Mouse (Mus musculus) forebrain, postnatal 0 days (tissue): Measurements from ENCODE around the gene Fgf15. TPM values are rescaled to one million over a fixed set of nuclear protein-coding genes. Genes with fewer than 3 reads are reported as not detected.

Source experiments
- ATAC-seq: fragments of 200-750 bp; cut with Nextera tagmentation; 2 replicates; pipeline ENCODE4 v1.8.0; 2017; ENCODE audit warnings: mild to moderate bottlenecking, moderate library complexity
- DNase-seq: peaks from one replicate; pipeline ENCODE4 v3.0.0-alpha.2; 2015
- H3K27ac ChIP-seq: fragments of 300-500 bp; sonication (generic); 2 replicates; pipeline ENCODE4 v1.5.1; 2014; ENCODE audit warnings: low read depth, mild to moderate bottlenecking, antibody characterized with exemption, low read length, moderate library complexity, mixed read lengths
- H3K27me3 ChIP-seq: fragments of 300-500 bp; sonication (generic); 2 replicates; pipeline ENCODE4 v1.6.1; 2014; ENCODE audit warnings: mild to moderate bottlenecking, low read length, mixed read lengths; ENCODE audit not compliant: insufficient read depth
- H3K36me3 ChIP-seq: fragments of 300-500 bp; sonication (generic); 2 replicates; pipeline ENCODE4 v1.6.1; 2014; ENCODE audit warnings: mild to moderate bottlenecking, moderate library complexity; ENCODE audit not compliant: insufficient read depth
- H3K4me1 ChIP-seq: fragments of 300-500 bp; sonication (generic); 2 replicates; pipeline ENCODE4 v1.6.1; 2014; ENCODE audit warnings: antibody characterized with exemption; ENCODE audit not compliant: insufficient read depth
- H3K4me2 ChIP-seq: fragments of 300-500 bp; sonication (generic); 2 replicates; pipeline ENCODE4 v1.6.1; 2014; ENCODE audit warnings: low read depth, mild to moderate bottlenecking, moderate library complexity
- H3K4me3 ChIP-seq: fragments of 300-500 bp; sonication (generic); 2 replicates; pipeline ENCODE4 v1.5.1; 2014; ENCODE audit warnings: low read depth, low read length, mixed read lengths
- H3K9ac ChIP-seq: fragments of 300-500 bp; sonication (generic); 2 replicates; pipeline ENCODE4 v1.6.1; 2014; ENCODE audit warnings: mild to moderate bottlenecking
- H3K9me3 ChIP-seq: fragments of 300-500 bp; sonication (generic); 2 replicates; pipeline ENCODE4 v1.6.1; 2016; ENCODE audit warnings: low read length
- CTCF ChIP-seq: sonication (generic); IDR thresholded peaks from 2 replicates; pipeline ENCODE4 v1.5.1; 2016; ENCODE audit warnings: antibody characterized with exemption, control low read depth, low read depth
- WGBS: fragments of 180-500 bp; shearing (Covaris S2); extraction: QIAGEN DNeasy Blood & Tissue Kit; methylation state at CpG from one replicate; pipeline ENCODE4 v1.1.7; 2014; 5-methylcytosine and 5-hydroxymethylcytosine counted together
- polyA plus RNA-seq: library from polyadenylated mRNA; unstranded; fragments of >200 nt; fragmentation: Nextera tagmentation; extraction: Ambion mirVana; gene quantifications from 2 replicates; pipeline ENCODE4 v1.2.1, GENCODE M21; 2015
- total RNA-seq: library from RNA; depleted of rRNA; stranded (reverse); fragments of >200 nt; gene quantifications from 2 replicates; pipeline ENCODE4 v1.2.3, GENCODE M21; 2014

Fgf15 gene
- total and polyA plus RNA-seq, 2 experiments from 2014 or later: 4.0 to 6.1 TPM

DNA sequence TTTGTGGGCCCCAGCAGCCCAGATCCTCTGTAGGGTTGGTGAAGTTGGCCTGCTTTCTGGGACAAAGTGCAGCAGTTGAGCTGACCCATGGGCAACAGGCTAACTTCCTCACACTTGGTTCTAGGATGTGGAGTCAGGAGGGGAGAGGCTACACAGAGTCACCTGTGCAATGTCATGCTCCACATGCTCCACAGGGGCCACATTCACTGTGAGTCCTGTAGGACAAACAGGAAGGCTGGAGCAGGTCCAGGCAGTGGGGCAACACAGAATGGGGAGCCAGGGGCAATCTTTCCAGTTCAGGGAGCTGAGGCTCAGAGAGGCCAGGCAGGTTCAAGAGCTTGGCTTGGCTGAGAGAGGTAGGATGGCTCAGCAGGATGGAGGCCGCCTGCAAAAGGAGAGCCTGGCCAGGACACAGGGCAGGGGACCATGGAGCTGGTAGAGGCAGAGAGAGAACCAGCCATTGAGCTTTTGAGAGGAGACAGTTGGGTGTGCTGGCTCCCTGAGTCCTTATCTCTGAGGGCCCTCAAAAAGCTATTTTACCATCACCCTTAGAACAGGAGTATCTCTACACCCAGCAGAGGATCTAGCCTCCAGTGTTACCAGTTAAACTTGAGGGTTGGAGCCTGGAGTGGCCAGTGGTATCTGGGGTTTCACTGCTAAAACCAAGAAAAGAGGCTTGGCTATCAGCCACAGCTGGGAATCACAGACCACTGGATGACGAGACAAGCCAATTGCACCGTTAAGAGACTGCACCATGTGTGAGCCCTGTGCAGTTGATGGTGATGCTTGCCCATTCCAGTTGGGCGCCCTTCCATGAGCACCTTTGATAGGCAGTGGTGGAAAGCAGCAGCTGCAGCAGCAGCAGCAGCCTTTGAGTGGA, 31.9 kb downstream of the Fgf15 start:
- ATAC-seq (no peak), DNase-seq (no peak)
- no peak overlapping the region for H3K27ac ChIP-seq
- 61% methylated on average over 4 of the region's 4 CpGs for WGBS
- H3K4me1 ChIP-seq: no peaks in the 10 kb centered on the region
- H3K4me3 ChIP-seq: no peak overlapping the region
- no peak overlapping the region for H3K4me2 ChIP-seq
- no peak for TF ChIP-seq CTCF
- H3K27me3 ChIP-seq: no peaks in the 10 kb centered on the region
- peaks cover 8% of the 10 kb centered on the region for H3K36me3 ChIP-seq
- no peaks in the 10 kb centered on the region for H3K9me3 ChIP-seq
- no peak overlapping the region for H3K9ac ChIP-seq

DNA sequence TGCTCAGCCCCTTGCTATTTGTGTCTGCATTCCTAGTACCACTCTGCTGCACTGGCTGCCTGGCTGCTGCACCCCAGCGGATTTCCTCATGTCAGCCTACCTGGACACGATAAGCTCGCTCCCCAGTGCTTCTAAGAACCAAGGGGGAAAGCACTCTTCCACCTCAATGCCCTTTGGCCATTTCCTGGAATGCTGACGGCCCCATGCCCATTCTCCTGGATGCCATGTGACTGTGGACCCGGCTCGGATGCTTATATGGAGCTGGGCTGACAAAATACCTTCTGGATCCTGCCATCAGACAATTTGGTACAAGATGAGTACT, 32.5 kb downstream of the Fgf15 start:
- Histone ChIP-seq H3K36me3 (peaks cover 7% of the 10 kb centered on the region; the same call in 1 of the 2 replicates), H3K27me3 (no peaks in the 10 kb centered on the region), H3K4me2 (no peak overlapping the region), H3K4me3 (no peak overlapping the region), H3K9ac (no peak overlapping the region), H3K9me3 (no peaks in the 10 kb centered on the region), H3K27ac (no peak overlapping the region), H3K4me1 (no peaks in the 10 kb centered on the region)
- no peak for ATAC-seq
- no peak for DNase-seq
- 74% methylated on average over 6 of the region's 6 CpGs for WGBS
- TF ChIP-seq CTCF: no peak

DNA sequence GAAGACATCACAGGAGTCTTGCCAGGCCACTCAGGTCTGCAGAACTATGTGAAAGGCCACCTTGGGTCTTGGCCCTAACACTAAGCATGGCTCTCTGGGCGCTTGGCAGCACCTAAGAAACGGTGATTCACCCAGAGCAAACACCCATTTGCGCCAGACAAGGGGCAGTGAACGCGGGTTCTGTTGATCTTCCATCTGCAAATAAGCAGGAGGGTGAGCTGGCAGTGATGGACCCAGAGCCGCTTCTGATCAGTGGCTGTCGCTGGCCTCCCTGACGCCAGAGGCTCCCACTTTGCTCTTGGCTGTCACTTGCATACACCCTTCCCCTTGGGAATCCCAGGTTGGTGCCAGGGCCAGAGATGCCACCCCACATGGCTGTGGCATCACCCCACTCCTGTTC, 33.2 kb downstream of the Fgf15 start:
- H3K27ac ChIP-seq: no peak overlapping the region; the same call in 1 of the 2 replicates
- ATAC-seq: no peak
- no peak overlapping the region for H3K4me3 ChIP-seq
- no peaks in the 10 kb centered on the region for H3K4me1 ChIP-seq
- no peaks in the 10 kb centered on the region for H3K9me3 ChIP-seq
- H3K36me3 ChIP-seq: peaks cover 7% of the 10 kb centered on the region; the same call in 1 of the 2 replicates
- 72% methylated on average over 8 of the region's 8 CpGs for WGBS
- no peak for DNase-seq
- no peak overlapping the region for H3K9ac ChIP-seq
- H3K4me2 ChIP-seq: no peak overlapping the region
- TF ChIP-seq CTCF: no peak
- no peaks in the 10 kb centered on the region for H3K27me3 ChIP-seq

DNA sequence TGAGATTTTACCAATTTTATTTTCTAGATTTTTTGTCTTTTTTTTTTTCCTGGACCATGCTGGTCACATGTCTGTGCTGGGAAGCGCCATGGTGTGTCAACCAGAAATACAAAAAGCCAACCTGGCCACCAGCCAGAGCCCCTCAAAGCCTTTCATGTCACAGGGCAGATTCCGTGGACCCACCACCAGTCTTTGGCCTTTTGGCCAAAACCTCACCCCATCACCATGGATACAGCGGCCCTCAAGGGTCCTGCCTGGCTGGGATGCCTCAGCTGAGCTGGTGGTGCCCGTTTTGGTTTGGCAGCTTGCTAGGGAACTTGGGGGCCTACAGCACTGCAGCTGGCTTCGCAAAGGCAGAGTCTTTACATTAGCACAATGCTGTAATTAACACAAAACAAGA, 33.6 kb downstream of the Fgf15 start:
- no peak overlapping the region for H3K9ac ChIP-seq
- no peak for TF ChIP-seq CTCF
- no peaks in the 10 kb centered on the region for H3K27me3 ChIP-seq
- H3K4me3 ChIP-seq: no peak overlapping the region
- ATAC-seq (peak; percentile 25; the same call in 1 of the 2 replicates), DNase-seq (peak; percentile 20)
- WGBS: 29% methylated on average over 5 of the region's 5 CpGs
- no peaks in the 10 kb centered on the region for H3K4me1 ChIP-seq
- no peak overlapping the region for H3K4me2 ChIP-seq
- H3K36me3 ChIP-seq: peaks cover 7% of the 10 kb centered on the region; the same call in 1 of the 2 replicates
- H3K27ac ChIP-seq: no peak overlapping the region; the same call in 1 of the 2 replicates
- H3K9me3 ChIP-seq: no peaks in the 10 kb centered on the region

DNA sequence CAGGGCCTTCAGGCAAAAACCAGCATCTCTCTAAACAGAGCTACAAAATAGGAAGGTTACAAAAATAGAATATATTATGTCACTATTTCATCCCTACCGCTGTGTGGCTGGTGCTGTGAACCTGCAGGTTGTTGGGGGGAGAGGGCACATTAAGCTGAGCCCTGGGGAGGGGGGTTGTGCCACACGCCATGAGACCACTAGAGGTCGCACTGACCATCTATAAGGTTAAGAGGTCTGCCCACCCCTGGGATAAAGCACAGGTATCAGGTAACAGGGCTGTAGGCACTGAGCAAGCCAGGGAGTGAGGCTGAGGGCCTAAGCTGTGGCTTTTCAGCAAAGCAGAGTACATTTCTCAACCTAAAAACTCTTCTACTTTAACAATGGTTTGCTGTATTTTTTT, 35.4 kb downstream of the Fgf15 start:
- H3K27ac ChIP-seq: no peak overlapping the region
- no peak overlapping the region for H3K9ac ChIP-seq
- no peak for ATAC-seq
- WGBS: 19% methylated on average over 3 of the region's 3 CpGs
- H3K4me2 ChIP-seq: no peak overlapping the region
- no peak for DNase-seq
- no peaks in the 10 kb centered on the region for H3K4me1 ChIP-seq
- peaks cover 7% of the 10 kb centered on the region; the same call in 1 of the 2 replicates for H3K36me3 ChIP-seq
- TF ChIP-seq CTCF: peak; percentile 63
- H3K4me3 ChIP-seq: no peak overlapping the region
- H3K27me3 ChIP-seq: no peaks in the 10 kb centered on the region
- H3K9me3 ChIP-seq: no peaks in the 10 kb centered on the region

DNA sequence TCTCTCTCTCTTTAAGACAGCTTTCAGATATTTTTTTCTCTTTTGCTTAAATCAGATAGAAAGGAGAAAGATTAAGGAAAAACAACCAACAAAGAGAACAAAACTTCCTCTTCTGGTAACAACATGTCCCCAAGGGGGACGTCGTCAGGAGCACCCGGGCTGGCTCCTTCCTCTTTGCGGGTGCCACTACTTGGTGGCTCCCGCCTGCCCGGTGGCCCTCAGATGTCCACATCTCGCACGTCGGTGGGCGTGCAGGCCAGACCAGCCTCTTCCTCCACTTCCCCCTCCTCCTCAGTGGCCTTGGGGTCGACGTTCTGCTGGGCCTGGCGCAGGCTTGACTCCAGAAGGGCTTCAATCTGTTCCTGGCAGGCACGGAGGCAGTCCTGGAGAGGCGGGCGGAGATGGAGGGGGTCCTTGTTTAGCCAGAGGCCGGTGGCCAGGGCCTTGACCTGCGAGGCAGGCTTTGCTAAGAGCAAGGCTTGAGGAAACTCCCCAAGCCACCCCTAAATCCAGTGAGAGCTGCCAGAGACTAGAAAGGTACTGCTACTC, 36.1 kb downstream of the Fgf15 start:
- Histone ChIP-seq H3K27ac (no peak overlapping the region), H3K9ac (no peak overlapping the region), H3K27me3 (no peaks in the 10 kb centered on the region), H3K9me3 (no peaks in the 10 kb centered on the region), H3K36me3 (peaks cover 7% of the 10 kb centered on the region; the same call in 1 of the 2 replicates), H3K4me3 (no peak overlapping the region), H3K4me2 (no peak overlapping the region), H3K4me1 (no peaks in the 10 kb centered on the region)
- TF ChIP-seq CTCF: no peak
- ATAC-seq (no peak), DNase-seq (no peak)
- WGBS: 74% methylated on average over 18 of the region's 18 CpGs

DNA sequence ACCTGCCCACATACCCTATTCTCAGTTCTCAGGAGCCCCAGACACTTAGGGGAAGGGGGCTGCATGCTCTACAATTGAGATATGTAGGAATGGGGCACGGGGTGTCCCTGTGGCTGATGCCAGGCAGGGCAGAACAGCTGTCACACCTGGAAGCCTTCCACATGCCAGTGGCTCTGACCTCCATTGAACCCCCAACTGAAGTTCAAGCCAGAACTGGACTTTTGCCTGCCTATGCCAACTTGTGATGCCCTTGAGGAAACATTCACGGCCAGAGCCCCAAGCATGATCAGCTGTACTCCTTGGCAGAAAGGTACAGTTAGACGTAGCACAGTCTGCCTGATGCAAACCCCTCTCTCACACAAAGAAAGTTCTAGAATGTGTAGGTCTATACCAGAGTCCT, 37.0 kb downstream of the Fgf15 start:
- H3K36me3 ChIP-seq: peaks cover 7% of the 10 kb centered on the region; the same call in 1 of the 2 replicates
- H3K4me1 ChIP-seq: peaks cover 5% of the 10 kb centered on the region; the same call in 1 of the 2 replicates
- no peak overlapping the region for H3K27ac ChIP-seq
- no peak overlapping the region for H3K4me2 ChIP-seq
- ATAC-seq (no peak), DNase-seq (no peak)
- no peak for TF ChIP-seq CTCF
- no peak overlapping the region for H3K9ac ChIP-seq
- 0 out of 2 replicates have a peak, but pooled peaks cover 4% of the 10 kb centered on the region for H3K27me3 ChIP-seq
- WGBS: 82% methylated on average over 3 of the region's 3 CpGs
- no peaks in the 10 kb centered on the region for H3K9me3 ChIP-seq
- H3K4me3 ChIP-seq: no peak overlapping the region
